In genomic region chr14:100260531-100260930, GRCm38 (mm10) we compare ENCODE assay signal across 8 mouse cellular contexts. TPM values are rescaled to one million over a fixed set of nuclear protein-coding genes. Genes with fewer than 3 reads are reported as not detected.
DNase-seq lines count a peak whose midpoint lies in the region; ATAC-seq and TF ChIP-seq lines count a peak whose summit lies in the region.

No protein-coding gene starts in this region.

- H3K27ac ChIP-seq in gastrocnemius, adult 2 months: peak overlapping the region; percentile 80
- no peak overlapping the region for H3K27ac ChIP-seq in forebrain, embryonic 14.5 days (ENCODE audit: low read depth, low read length)

- no peak overlapping the region for H3K4me2 ChIP-seq in forebrain, embryonic 14.5 days (ENCODE audit: low read length)

- TF ChIP-seq CTCF in gastrocnemius, adult 2 months (IDR thresholded peaks at IDR 0.05): no peak
- TF ChIP-seq CTCF in lung, adult 2 months (IDR thresholded peaks at IDR 0.05; ENCODE audit: insufficient read depth, low read length): no peak

- H3K4me1 ChIP-seq in lung, adult 2 months (ENCODE audit: control insufficient read depth, insufficient read depth, low read length): no peaks in the 10 kb centered on the region; the same call in 1 of the 2 replicates
- no peaks in the 10 kb centered on the region for H3K4me1 ChIP-seq in forebrain, embryonic 14.5 days (ENCODE audit: control insufficient read depth, insufficient read depth, low read length)

- peak; percentile 11; the same call in 1 of the 2 replicates for TF ChIP-seq POLR2A in lung, adult 2 months (IDR thresholded peaks at IDR 0.05; ENCODE audit: borderline replicate concordance, extremely low read depth, low read depth, low read length)

- peak overlapping the region; percentile 38 for H3K4me3 ChIP-seq in gastrocnemius, adult 2 months
- no peak overlapping the region for H3K4me3 ChIP-seq in lung, adult 2 months (replicated peaks; ENCODE audit: extremely low read depth, low read depth, low read length)
- H3K4me3 ChIP-seq in forebrain, embryonic 14.5 days (ENCODE audit: low read depth, low read length): no peak overlapping the region

- intact Hi-C loops in gastrocnemius, adult 2 months (cut with DNase I): no loop called here
- intact Hi-C loops in gastrocnemius, postnatal 36 days (cut with DNase I): no loop called here

- H3K9ac ChIP-seq in forebrain, embryonic 14.5 days (ENCODE audit: low read length): no peak overlapping the region

- H3K9me3 ChIP-seq in forebrain, embryonic 14.5 days (replicated peaks; ENCODE audit: control insufficient read depth, low read length): 0 out of 2 replicates have a peak, but pooled peaks cover 2% of the 10 kb centered on the region

- ATAC-seq in common myeloid progenitor, adult 5-6 weeks (replicated peaks; ENCODE audit: low read depth, poor library complexity, severe bottlenecking): peak; percentile 83
- peak; percentile 92 for ATAC-seq in hematopoietic stem cell, adult 5-6 weeks (replicated peaks in 1 of 2; ENCODE audit: insufficient read depth in 1 of 2, low FRiP score in 2 of 2, low TSS enrichment in 1 of 2, low read depth in 1 of 2, poor library complexity in 2 of 2, severe bottlenecking in 2 of 2)
- ATAC-seq in forebrain, embryonic 14.5 days: no peak

- WGBS in lung, adult 2 months: 35% methylated on average over 4 of the region's 4 CpGs
- WGBS in forebrain, embryonic 14.5 days: 83% methylated on average over 4 of the region's 4 CpGs

- DNase-seq in gastrocnemius, adult 2 months: peak; percentile 37
- no peak for DNase-seq in gastrocnemius, postnatal 36 days
- DNase-seq in lung, adult 2 months: no peak
- no peak for DNase-seq in urinary bladder, postnatal 14 days (ENCODE audit: low spot score)
- no peak for DNase-seq in thymus, postnatal 36 days
- DNase-seq in forebrain, embryonic 14.5 days (ENCODE audit: low spot score): no peak

- no peaks in the 10 kb centered on the region for H3K36me3 ChIP-seq in forebrain, embryonic 14.5 days (ENCODE audit: control insufficient read depth, insufficient read depth, low read length)

- H3K27me3 ChIP-seq in forebrain, embryonic 14.5 days (replicated peaks; ENCODE audit: control insufficient read depth, insufficient read depth, low read length): no peaks in the 10 kb centered on the region

RNA-seq across cellular contexts. Expression of gene Klf12, which starts 23.9 kb away (rescaled TPM):
- 10 to 100 TPM; 10.3 to 16.8 TPM for total RNA-seq in gastrocnemius, adult 2 months (2021)
- total RNA-seq in gastrocnemius, postnatal 36 days (2021): 10 to 100 TPM in 1 of 2 experiments, 1 to 10 TPM in 1; 10.0 to 12.8 TPM
- 0.29 and 1.1 TPM in 2 replicates for total RNA-seq in common myeloid progenitor, adult 5-6 weeks (2017)
- 6.2 and 6.6 TPM in 2 replicates for total RNA-seq in hematopoietic stem cell, adult 5-6 weeks (2017)
- 7.6 and 11.1 TPM in 2 replicates for polyA plus RNA-seq in lung, adult 2 months (2012; rRNA removed)
- polyA plus RNA-seq in forebrain, embryonic 14.5 days (2014; fragmentation: Nextera tagmentation; extraction: Ambion mirVana): 16.3 and 25.0 TPM in 2 replicates
